Mouse (Mus musculus): ENCODE measurements around the gene Trim63. TPM values are rescaled to one million over a fixed set of nuclear protein-coding genes. Genes with fewer than 3 reads are reported as not detected.
A peak's percentile ranks its signal among the peaks of the same experiment; 100 is the strongest.

Gene Trim63
- polyA plus RNA-seq, 1 experiment from 2014 or later: 0.56 TPM

GRCm38 (mm10) chr4:134350641-134351040 is 35.7 kb downstream of the Trim63 start:
- no peak overlapping the region for H3K27ac ChIP-seq
- WGBS: 86% methylated on average over 6 of the region's 6 CpGs

GRCm38 (mm10) chr4:134351329-134352260 is 36.7 kb downstream of the Trim63 start:
- peak; percentile 42 for DNase-seq (ENCODE audit: low spot score)
- Histone ChIP-seq H3K27me3 (ENCODE audit: insufficient read depth, poor library complexity, severe bottlenecking) (peaks cover 20% of the 10 kb centered on the region), H3K27ac (peak overlapping the region; percentile 76), H3K36me3 (no peaks in the 10 kb centered on the region), H3K9me3 (no peaks in the 10 kb centered on the region), H3K4me1 (replicated peaks) (peaks cover 40% of the 10 kb centered on the region), H3K4me3 (no peak overlapping the region)
- WGBS: 36% methylated on average over 18 of the region's 18 CpGs

More at GRCm38 (mm10) chr4:134350641-134351040, 35.7 kb downstream of the Trim63 start:
- Histone ChIP-seq H3K9me3 (no peaks in the 10 kb centered on the region), H3K36me3 (no peaks in the 10 kb centered on the region), H3K27me3 (ENCODE audit: insufficient read depth, poor library complexity, severe bottlenecking) (peaks cover 21% of the 10 kb centered on the region), H3K4me3 (no peak overlapping the region), H3K4me1 (replicated peaks) (peaks cover 32% of the 10 kb centered on the region)
- DNase-seq (ENCODE audit: low spot score): no peak

- peak overlapping the region; percentile 76 for H3K27ac ChIP-seq
- no peak overlapping the region for H3K4me3 ChIP-seq
- peaks cover 45% of the 10 kb centered on the region for H3K4me1 ChIP-seq (replicated peaks)
- H3K36me3 ChIP-seq: no peaks in the 10 kb centered on the region
- peaks cover 17% of the 10 kb centered on the region for H3K27me3 ChIP-seq (ENCODE audit: insufficient read depth, poor library complexity, severe bottlenecking)
- 60% methylated on average over 12 of the region's 12 CpGs for WGBS
- H3K9me3 ChIP-seq: no peaks in the 10 kb centered on the region
- DNase-seq (ENCODE audit: low spot score): no peak
These were observed 37.4 kb downstream of the Trim63 start for GRCm38 (mm10) chr4:134352261-134352707.

GRCm38 (mm10) chr4:134352929-134353328 is 38.0 kb downstream of the Trim63 start:
- no peak overlapping the region for H3K27ac ChIP-seq
- no peaks in the 10 kb centered on the region for H3K9me3 ChIP-seq
- peaks cover 51% of the 10 kb centered on the region for H3K4me1 ChIP-seq (replicated peaks)
- 82% methylated on average over 7 of the region's 7 CpGs for WGBS
- no peak overlapping the region for H3K4me3 ChIP-seq
- H3K27me3 ChIP-seq (ENCODE audit: insufficient read depth, poor library complexity, severe bottlenecking): peaks cover 24% of the 10 kb centered on the region
- H3K36me3 ChIP-seq: no peaks in the 10 kb centered on the region
- no peak for DNase-seq (ENCODE audit: low spot score)

- 73% methylated on average over 5 of the region's 5 CpGs for WGBS
- Histone ChIP-seq H3K4me1 (replicated peaks) (peaks cover 52% of the 10 kb centered on the region), H3K36me3 (no peaks in the 10 kb centered on the region), H3K27me3 (ENCODE audit: insufficient read depth, poor library complexity, severe bottlenecking) (peaks cover 32% of the 10 kb centered on the region), H3K9me3 (no peaks in the 10 kb centered on the region), H3K27ac (no peak overlapping the region), H3K4me3 (no peak overlapping the region)
- DNase-seq (ENCODE audit: low spot score): no peak
These were observed 38.8 kb downstream of the Trim63 start for GRCm38 (mm10) chr4:134353527-134354409.

GRCm38 (mm10) chr4:134355841-134356452 is 41.0 kb downstream of the Trim63 start:
- no peak for DNase-seq (ENCODE audit: low spot score)
- no peaks in the 10 kb centered on the region for H3K36me3 ChIP-seq
- peaks cover 43% of the 10 kb centered on the region for H3K27me3 ChIP-seq (ENCODE audit: insufficient read depth, poor library complexity, severe bottlenecking)
- H3K27ac ChIP-seq: no peak overlapping the region
- H3K9me3 ChIP-seq: no peaks in the 10 kb centered on the region
- peaks cover 49% of the 10 kb centered on the region for H3K4me1 ChIP-seq (replicated peaks)
- no peak overlapping the region for H3K4me3 ChIP-seq
- 51% methylated on average over 16 of the region's 16 CpGs for WGBS

GRCm38 (mm10) chr4:134356591-134357460 is 41.9 kb downstream of the Trim63 start:
- Histone ChIP-seq H3K27me3 (ENCODE audit: insufficient read depth, poor library complexity, severe bottlenecking) (peaks cover 44% of the 10 kb centered on the region), H3K4me3 (peak overlapping the region; percentile 26), H3K36me3 (no peaks in the 10 kb centered on the region), H3K4me1 (replicated peaks) (peaks cover 44% of the 10 kb centered on the region), H3K27ac (no peak overlapping the region), H3K9me3 (no peaks in the 10 kb centered on the region)
- peak; percentile 70 for DNase-seq (ENCODE audit: low spot score)
- 21% methylated on average over 22 of the region's 22 CpGs for WGBS

- Histone ChIP-seq H3K9me3 (no peaks in the 10 kb centered on the region), H3K4me3 (peak overlapping the region; percentile 26), H3K36me3 (no peaks in the 10 kb centered on the region), H3K27ac (no peak overlapping the region), H3K4me1 (replicated peaks) (peaks cover 42% of the 10 kb centered on the region), H3K27me3 (ENCODE audit: insufficient read depth, poor library complexity, severe bottlenecking) (peaks cover 50% of the 10 kb centered on the region)
- no peak for DNase-seq (ENCODE audit: low spot score)
- WGBS: 38% methylated on average over 17 of the region's 17 CpGs
These were observed 42.5 kb downstream of the Trim63 start for GRCm38 (mm10) chr4:134357461-134357771.

- no peak overlapping the region for H3K27ac ChIP-seq
- H3K36me3 ChIP-seq: no peaks in the 10 kb centered on the region
- H3K4me3 ChIP-seq: no peak overlapping the region
- peaks cover 70% of the 10 kb centered on the region for H3K27me3 ChIP-seq (ENCODE audit: insufficient read depth, poor library complexity, severe bottlenecking)
- peaks cover 38% of the 10 kb centered on the region for H3K4me1 ChIP-seq (replicated peaks)
- no peak for DNase-seq (ENCODE audit: low spot score)
- no peaks in the 10 kb centered on the region for H3K9me3 ChIP-seq
- WGBS: 83% methylated on average over 6 of the region's 6 CpGs
These were observed 44.7 kb downstream of the Trim63 start for GRCm38 (mm10) chr4:134359649-134360048.

GRCm38 (mm10) chr4:134361215-134361614 is 46.3 kb downstream of the Trim63 start:
- Histone ChIP-seq H3K4me1 (replicated peaks) (peaks cover 39% of the 10 kb centered on the region), H3K36me3 (no peaks in the 10 kb centered on the region), H3K4me3 (no peak overlapping the region), H3K27ac (no peak overlapping the region), H3K9me3 (no peaks in the 10 kb centered on the region), H3K27me3 (ENCODE audit: insufficient read depth, poor library complexity, severe bottlenecking) (peaks cover 74% of the 10 kb centered on the region)
- WGBS: 57% methylated on average over 5 of the region's 5 CpGs
- DNase-seq (ENCODE audit: low spot score): no peak

GRCm38 (mm10) chr4:134362124-134362523 is 47.2 kb downstream of the Trim63 start:
- Histone ChIP-seq H3K9me3 (no peaks in the 10 kb centered on the region), H3K27ac (no peak overlapping the region), H3K4me1 (replicated peaks) (peaks cover 33% of the 10 kb centered on the region), H3K36me3 (no peaks in the 10 kb centered on the region), H3K27me3 (ENCODE audit: insufficient read depth, poor library complexity, severe bottlenecking) (peaks cover 76% of the 10 kb centered on the region), H3K4me3 (no peak overlapping the region)
- WGBS: 71% methylated on average over 9 of the region's 9 CpGs
- DNase-seq (ENCODE audit: low spot score): no peak

GRCm38 (mm10) chr4:134362586-134362985 is 47.7 kb downstream of the Trim63 start:
- peaks cover 75% of the 10 kb centered on the region for H3K27me3 ChIP-seq (ENCODE audit: insufficient read depth, poor library complexity, severe bottlenecking)

More at GRCm38 (mm10) chr4:134362586-134362985, 47.7 kb downstream of the Trim63 start:
- DNase-seq (ENCODE audit: low spot score): no peak
- Histone ChIP-seq H3K9me3 (no peaks in the 10 kb centered on the region), H3K36me3 (no peaks in the 10 kb centered on the region), H3K4me1 (replicated peaks) (peaks cover 29% of the 10 kb centered on the region), H3K27ac (0 out of 2 replicates have a peak overlapping the region, but pooled peaks have one; percentile 16), H3K4me3 (peak overlapping the region; percentile 12)
- WGBS: 24% methylated on average over 9 of the region's 9 CpGs

All from hindbrain, embryonic 10.5 days (tissue).